Mouse (Mus musculus) ZHBTc4 (cell line): Measurements from ENCODE around the gene Lrrc40.

Experiments
- DNase-seq: peaks from one replicate; pipeline ENCODE4 v3.0.0-alpha.2; 2011; ENCODE audit warnings: low read depth, low spot score

Gene Lrrc40

GRCm38 (mm10) chr3:158036329-158036988, at the start of gene Lrrc40, which contains the start of gene Srsf11:
Gene Lrrc40 (plus strand): TSS chr3:158036662.
Gene Srsf11 (minus strand): TSS chr3:158036639.
- DNase-seq: peak; percentile 98

GRCm38 (mm10) chr3:157993322-157993721, 43.1 kb upstream of the Lrrc40 start:
- DNase-seq: no peak

- no peak for DNase-seq
Observed at GRCm38 (mm10) chr3:157995726-157996125, 40.7 kb upstream of the Lrrc40 start.

- DNase-seq: no peak
Observed at GRCm38 (mm10) chr3:157998742-157999369, 37.6 kb upstream of the Lrrc40 start.

GRCm38 (mm10) chr3:158008647-158009046, 27.8 kb upstream of the Lrrc40 start:
- DNase-seq: no peak

- no peak for DNase-seq
Observed at GRCm38 (mm10) chr3:158009762-158010320, 26.6 kb upstream of the Lrrc40 start.

GRCm38 (mm10) chr3:158031371-158031925, 5.0 kb upstream of the Lrrc40 start:
- peak; percentile 96 for DNase-seq

- DNase-seq: no peak
Observed at GRCm38 (mm10) chr3:158032106-158032505, 4.4 kb upstream of the Lrrc40 start.

- no peak for DNase-seq
Observed at GRCm38 (mm10) chr3:158035866-158036265, 596 bp upstream of the Lrrc40 start.

- DNase-seq: no peak
Observed at GRCm38 (mm10) chr3:158038106-158038505, 1.6 kb downstream of the Lrrc40 start.

GRCm38 (mm10) chr3:158040755-158041154, 4.3 kb downstream of the Lrrc40 start:
- DNase-seq: no peak

GRCm38 (mm10) chr3:158049508-158049907, 13.0 kb downstream of the Lrrc40 start:
- DNase-seq: no peak

GRCm38 (mm10) chr3:158060621-158061291, 24.3 kb downstream of the Lrrc40 start:
- no peak for DNase-seq

- DNase-seq: no peak
Observed at GRCm38 (mm10) chr3:158061811-158062523, 25.5 kb downstream of the Lrrc40 start.

- no peak for DNase-seq
Observed at GRCm38 (mm10) chr3:158065256-158065655, 28.8 kb downstream of the Lrrc40 start.

- no peak for DNase-seq
Observed at GRCm38 (mm10) chr3:158067916-158068315, 31.5 kb downstream of the Lrrc40 start.

- DNase-seq: peak; percentile 65
Observed at GRCm38 (mm10) chr3:158068613-158069263, 32.3 kb downstream of the Lrrc40 start.

GRCm38 (mm10) chr3:158075004-158075403, 38.5 kb downstream of the Lrrc40 start:
- DNase-seq: no peak

- peak; percentile 55 for DNase-seq
Observed at GRCm38 (mm10) chr3:158076685-158077379, 40.4 kb downstream of the Lrrc40 start.

- DNase-seq: no peak
Observed at GRCm38 (mm10) chr3:158077380-158077772, 40.9 kb downstream of the Lrrc40 start.
